Mouse (Mus musculus) gastrocnemius, postnatal 25 days (tissue): ENCODE measurements around the gene Oas1h. TPM values are rescaled to one million over a fixed set of nuclear protein-coding genes. Genes with fewer than 3 reads are reported as not detected.
"Not testable (repeated sequence)": the region's sequence is repeated elsewhere in the genome, so short reads cannot be mapped to it uniquely, and the experiment has no call there.

Experiments used
- DNase-seq: peaks from one replicate; pipeline ENCODE4 v3.0.0; 2022
- total RNA-seq, 2 experiments: library from RNA; stranded (reverse); gene quantifications; 1 replicate in 1 of 2; 2 replicates in 1 of 2; pipeline ENCODE4 v1.2.3; 2021

The Oas1h gene
- total RNA-seq, 2 experiments from 2014 or later = not detected

GRCm38 (mm10) chr5:120887413-120887812 is 26.2 kb downstream of the Oas1h start, which contains the start of gene Oas1g:
TSS of gene Oas1g (minus strand) at chr5:120887613.
- DNase-seq = not testable (repeated sequence)

DNA sequence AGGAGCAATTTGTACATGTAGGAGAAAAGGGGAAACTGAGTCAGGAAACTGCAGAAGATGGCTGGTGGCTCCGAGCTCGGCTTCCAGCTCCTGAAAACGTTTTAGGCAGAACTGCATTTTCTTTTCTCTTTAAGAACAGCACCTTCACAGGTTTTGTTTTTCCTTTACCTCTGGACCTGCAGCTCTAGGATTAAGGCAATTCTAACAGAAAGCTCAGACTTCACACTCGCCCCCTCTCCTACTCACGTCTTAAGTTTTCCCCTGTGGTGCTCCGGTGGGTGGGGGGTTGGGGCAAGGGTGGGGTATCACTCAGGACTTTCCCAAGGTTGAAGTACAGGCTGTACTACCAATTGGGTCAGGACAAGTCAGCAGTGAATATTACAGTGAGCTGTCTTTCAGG is 26.6 kb downstream of the Oas1h start:
- DNase-seq = no peak

DNA sequence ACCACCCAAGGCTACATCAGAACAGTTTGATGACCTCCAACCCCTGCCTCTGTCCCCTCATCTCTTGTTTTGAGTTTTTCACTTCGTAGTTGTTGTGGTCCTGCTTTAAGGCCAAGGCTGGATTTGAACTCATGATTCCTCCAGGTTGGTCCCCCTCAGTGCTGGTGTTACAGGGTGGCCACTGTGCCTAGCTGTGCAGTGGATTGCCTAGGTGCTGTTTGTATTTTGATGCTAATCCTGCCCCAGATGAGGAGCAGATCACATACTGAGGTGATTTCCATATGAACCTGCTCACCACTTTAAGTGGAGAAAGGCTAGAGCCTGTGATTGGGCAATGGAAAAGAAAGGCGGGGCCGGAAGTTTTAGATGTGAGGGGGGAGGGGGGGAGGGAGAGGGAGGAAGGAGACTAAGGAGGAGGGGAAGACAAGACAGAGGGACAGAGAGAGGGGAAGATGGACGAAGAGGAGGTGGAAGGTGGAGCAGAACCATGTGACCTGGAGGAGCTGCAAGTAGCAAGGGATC is 27.1 kb downstream of the Oas1h start:
- not testable (repeated sequence) for DNase-seq

DNA sequence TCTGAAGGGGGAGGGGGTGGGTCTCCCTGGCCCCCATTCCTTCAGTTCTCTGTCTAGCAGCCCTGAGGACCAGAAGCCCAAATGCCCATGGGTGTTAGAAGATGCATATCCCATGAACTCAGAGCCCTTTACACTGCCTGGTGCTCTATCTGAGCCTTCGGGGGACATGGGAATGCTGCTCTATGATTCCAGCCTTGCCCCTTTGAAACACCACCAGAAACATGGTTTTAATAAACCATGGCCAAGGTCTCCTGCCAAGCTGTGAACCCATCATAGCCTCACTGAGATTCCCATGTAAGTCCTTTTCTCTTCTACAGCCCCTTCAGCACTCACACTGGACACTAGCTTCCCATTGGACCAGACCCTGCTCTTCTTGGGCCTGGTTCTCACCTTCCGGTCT is 28.8 kb downstream of the Oas1h start:
- no peak for DNase-seq

- no peak for DNase-seq
These were observed 29.8 kb downstream of the Oas1h start for GRCm38 (mm10) chr5:120890991-120891390.

GRCm38 (mm10) chr5:120891566-120892242 is 30.5 kb downstream of the Oas1h start:
- not testable (repeated sequence) for DNase-seq

DNA sequence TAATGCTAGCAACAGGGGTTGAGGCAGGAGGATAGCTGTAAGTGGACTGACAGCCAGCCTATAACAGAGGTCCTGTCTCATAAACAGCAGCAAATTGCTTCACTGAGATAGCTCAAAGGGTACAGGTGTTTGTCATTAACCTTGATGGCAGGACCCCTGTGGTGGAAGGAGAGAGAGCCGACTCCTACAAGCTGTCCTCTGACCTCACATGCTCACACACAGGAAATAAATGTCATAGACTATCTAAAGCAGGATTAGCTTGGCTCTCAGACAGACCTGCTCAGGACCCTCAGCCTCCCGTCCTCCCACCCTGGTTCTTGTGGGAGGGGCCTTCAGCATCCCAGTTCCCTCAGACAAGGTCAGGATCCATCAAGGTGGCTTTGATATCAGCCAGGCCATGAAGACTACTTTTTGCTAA is 31.0 kb downstream of the Oas1h start:
- no peak for DNase-seq

GRCm38 (mm10) chr5:120893866-120894265 is 32.6 kb downstream of the Oas1h start:
- not testable (repeated sequence) for DNase-seq

DNA sequence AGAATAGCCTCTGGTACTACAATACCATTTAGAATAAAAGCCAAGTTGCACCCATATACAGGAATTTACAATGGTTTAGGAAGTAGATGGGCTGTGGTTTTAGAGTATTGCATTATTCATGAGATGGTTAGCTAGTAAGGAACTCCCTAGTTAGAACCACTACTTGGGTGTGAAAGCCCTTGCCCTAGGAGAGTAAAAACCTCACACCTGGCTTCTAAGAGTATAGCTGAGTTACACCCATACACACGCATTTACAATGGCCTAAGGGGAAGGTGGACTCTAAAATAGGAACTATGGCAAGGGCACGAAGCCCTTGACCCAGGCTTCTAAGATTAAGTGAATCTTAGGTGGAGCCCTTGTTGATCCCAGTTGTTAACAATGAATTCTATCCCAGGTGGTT is 33.5 kb downstream of the Oas1h start:
- DNase-seq = not testable (repeated sequence)

GRCm38 (mm10) chr5:120895231-120895900 is 34.1 kb downstream of the Oas1h start:
- no peak for DNase-seq

DNA sequence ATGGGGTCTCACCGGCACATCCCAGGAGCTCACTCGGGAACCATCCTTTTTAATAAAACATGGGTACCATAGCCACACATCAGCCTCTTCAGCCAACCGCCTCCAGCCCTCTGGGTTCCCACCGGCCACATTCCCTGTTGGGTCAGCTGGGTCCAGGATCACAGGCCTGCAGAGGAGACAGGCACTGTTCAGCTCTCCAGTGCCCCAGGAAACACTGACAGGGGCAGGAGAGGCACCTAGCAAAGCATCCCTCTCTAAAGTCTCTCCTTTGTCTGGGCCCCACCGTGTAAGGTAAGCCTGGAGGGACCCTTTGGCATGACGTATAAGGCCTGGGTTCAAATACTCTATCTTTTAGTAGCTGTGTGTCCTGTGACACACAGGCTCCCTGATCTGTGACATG is 37.1 kb downstream of the Oas1h start:
- no peak for DNase-seq

DNA sequence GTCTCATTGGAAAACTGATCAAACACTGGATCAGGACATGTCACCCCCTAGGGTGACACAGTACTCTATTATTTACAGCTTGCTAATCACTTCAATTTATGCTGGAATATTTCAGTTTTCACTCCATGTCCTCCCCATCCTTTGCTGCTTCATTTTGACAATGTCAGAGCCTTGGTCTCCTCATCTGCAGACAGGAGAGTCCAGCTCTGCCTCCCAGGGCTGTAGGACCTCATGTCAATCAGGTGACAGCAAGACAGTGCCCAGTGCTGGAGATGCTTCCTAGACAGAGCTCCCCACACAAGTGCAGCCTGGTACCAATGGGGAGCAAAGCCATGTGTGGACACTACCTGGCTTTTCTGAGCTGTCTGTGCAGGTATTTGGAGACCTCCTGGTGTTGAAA is 37.5 kb downstream of the Oas1h start:
- DNase-seq = no peak

GRCm38 (mm10) chr5:120900666-120901065 is 39.4 kb downstream of the Oas1h start:
- DNase-seq = no peak

DNA sequence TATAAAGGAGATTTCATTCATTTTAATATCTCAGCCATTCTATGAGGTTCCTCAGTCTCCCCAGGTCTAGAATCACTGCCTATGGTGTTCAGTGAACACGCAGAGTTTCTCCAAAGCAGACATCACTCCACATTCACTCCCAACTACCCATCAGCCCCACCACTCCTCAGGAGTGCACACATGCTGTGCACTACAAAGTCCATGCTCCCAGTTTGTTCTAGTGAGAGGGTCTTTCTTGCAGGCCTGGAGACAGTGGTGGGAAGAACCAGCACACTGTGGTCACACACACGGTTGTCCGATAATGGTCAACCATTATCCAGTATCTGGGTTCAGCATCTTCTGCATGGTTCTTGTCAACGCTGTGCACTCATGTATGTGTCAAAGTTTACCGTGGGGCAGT is 40.8 kb downstream of the Oas1h start:
- no peak for DNase-seq

- DNase-seq = not testable (repeated sequence)
These were observed 45.8 kb downstream of the Oas1h start, which contains the start of gene Oas1a for GRCm38 (mm10) chr5:120906791-120907733. TSS of gene Oas1a (minus strand) at chr5:120907521.

GRCm38 (mm10) chr5:120908196-120908920 is 47.1 kb downstream of the Oas1h start:
- no peak for DNase-seq

- DNase-seq = not testable (repeated sequence)
These were observed 53.0 kb downstream of the Oas1h start, which contains the start of gene Oas1d for GRCm38 (mm10) chr5:120914204-120914603. TSS of gene Oas1d (plus strand) at chr5:120914536.

GRCm38 (mm10) chr5:120919156-120919935 is 58.1 kb downstream of the Oas1h start:
- not testable (repeated sequence) for DNase-seq

GRCm38 (mm10) chr5:120920296-120920695 is 59.1 kb downstream of the Oas1h start:
- no peak for DNase-seq
